Mouse (Mus musculus) WW6 (cell line): ENCODE measurements around the gene Gm6358.
"Not testable (repeated sequence)": the region's sequence is repeated elsewhere in the genome, so short reads cannot be mapped to it uniquely, and the experiment has no call there.

Experiments
- DNase-seq: peaks from one replicate; pipeline ENCODE4 v3.0.0-alpha.2; 2013; ENCODE audit warnings: low read depth, low spot score

Gene Gm6358

DNA sequence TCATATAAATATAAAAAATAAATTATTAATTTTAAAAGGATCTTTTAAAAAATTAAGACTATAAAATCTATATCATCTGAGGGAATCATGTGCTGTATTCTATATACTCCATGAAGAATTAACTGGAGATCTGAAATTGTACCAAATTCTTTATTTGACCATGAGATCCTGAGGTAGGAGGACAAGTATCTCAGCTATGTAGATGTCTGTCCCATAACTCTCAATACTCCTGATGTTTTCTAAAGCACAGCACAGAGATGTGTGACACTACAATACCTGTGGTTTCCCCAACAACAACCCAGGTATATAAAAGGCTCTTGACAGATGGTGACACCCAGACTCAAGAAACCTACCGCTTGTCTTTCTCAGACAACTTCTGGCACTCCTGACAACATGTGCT lies at the start of gene Gm6358:
TSS of gene Gm6358 (plus strand) at position 301 of the 400 bp plus-strand sequence.
- no peak for DNase-seq

DNA sequence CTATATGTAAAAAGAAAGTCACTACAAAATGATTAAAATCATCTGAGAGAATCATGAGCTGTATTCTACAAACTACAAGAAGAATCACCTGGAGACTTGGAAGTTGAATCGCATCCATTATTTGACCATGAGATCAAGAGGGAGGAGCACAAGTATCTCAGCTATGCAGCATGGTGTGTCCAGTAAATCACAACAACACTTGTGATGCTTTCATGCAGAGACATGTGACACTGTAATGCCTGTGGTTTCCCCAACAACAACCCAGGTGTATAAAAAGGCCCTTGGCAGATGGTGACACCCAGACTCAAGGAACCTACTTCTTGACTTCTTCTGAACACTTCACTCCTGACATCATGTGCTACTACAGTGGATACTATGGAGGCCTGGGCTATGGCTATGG lies 10.1 kb downstream of the Gm6358 start, which contains the start of gene Gm10061:
TSS of gene Gm10061 (plus strand) at position 301 of the 400 bp plus-strand sequence.
- no peak for DNase-seq

- DNase-seq: no peak
Measured at GRCm38 (mm10) chr16:89157652-89158051, 17.0 kb downstream of the Gm6358 start, which contains the start of gene Gm9789. TSS of gene Gm9789 (plus strand) at chr16:89157952.

DNA sequence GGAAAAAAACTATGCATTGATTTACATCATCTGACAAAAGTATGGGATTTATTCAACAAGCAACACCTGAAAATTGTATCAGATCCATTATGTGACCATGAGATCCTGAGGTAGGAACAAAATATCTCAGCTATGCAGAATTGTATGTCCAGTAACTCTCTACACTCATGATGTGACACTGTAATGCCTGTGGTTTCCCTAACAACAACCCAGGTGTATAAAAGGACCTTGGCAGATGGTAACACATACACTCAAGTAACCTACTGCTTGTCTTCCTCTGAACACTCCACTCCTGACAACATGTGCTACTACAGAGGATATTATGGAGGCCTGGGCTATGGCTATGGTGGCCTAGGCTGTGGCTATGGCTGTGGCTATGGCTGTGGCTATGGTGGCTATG lies 28.5 kb downstream of the Gm6358 start, which contains the start of gene Gm7735:
TSS of gene Gm7735 (plus strand) at position 301 of the 400 bp plus-strand sequence.
- not testable (repeated sequence) for DNase-seq

DNA sequence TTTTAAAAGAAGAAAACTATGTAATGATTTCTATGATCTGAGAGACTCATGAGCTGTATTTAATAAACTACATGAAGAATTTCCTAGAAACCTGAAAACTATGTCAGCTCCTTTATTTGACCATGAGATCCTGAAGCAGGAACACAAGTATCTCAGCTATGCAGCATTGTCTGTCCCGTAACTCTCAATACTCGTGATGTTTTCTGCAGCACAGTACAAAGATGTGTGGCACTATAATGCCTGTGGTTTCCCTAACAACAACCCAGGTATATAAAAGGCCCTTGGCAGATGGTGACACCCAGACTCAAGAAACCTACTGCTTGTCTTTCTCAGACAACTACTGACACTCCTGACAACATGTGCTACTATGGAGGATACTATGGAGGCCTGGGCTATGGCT lies 33.8 kb downstream of the Gm6358 start, which contains the start of gene 1110057P08Rik:
TSS of gene 1110057P08Rik (plus strand) at position 301 of the 400 bp plus-strand sequence.
- DNase-seq: no peak

DNA sequence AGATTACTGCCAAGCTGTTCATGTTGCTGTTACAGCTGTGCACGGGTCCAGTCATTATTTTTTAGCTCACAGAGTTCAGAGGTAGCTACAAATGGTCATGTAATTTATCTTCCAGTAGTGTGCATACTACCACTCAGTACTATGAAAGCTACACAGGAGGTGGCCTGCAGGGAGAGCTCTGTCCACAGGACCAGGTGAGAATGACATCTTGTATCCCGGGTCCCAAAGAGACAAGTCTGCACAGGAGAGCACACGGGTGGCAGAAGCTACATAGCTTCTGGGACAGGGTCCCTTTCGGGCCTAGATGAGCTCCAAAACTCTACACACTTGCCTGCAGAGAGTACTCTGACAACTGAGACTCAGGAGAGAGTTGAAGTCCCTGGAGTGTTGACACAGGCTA lies 48.0 kb downstream of the Gm6358 start:
- DNase-seq: no peak
